Mouse (Mus musculus) left cerebral cortex, postnatal 10 days (tissue): Measurements from ENCODE around the gene Phf11c. TPM values are rescaled to one million over a fixed set of nuclear protein-coding genes. Genes with fewer than 3 reads are reported as not detected.
"Not testable (repeated sequence)": the region's sequence is repeated elsewhere in the genome, so short reads cannot be mapped to it uniquely, and the experiment has no call there.

Source experiments
- DNase-seq, 2 experiments: peaks; one replicate each; pipeline ENCODE4 v3.0.0; 2021 to 2022; ENCODE audit warnings: low spot score in 2 of 2, mixed read lengths in 1 of 2; ENCODE audit errors: extremely low spot score in 1 of 2
- intact Hi-C: fragments of 180-260 bp; cut with DNase I; formaldehyde crosslinking; loops from one replicate; pipeline ENCODE4 v1.15.1; 2025
- total RNA-seq, 2 experiments: library from RNA; stranded (reverse); gene quantifications; 2 replicates each; pipeline ENCODE4 v1.2.3; 2021

Phf11c gene
- under 1 TPM; 0.39 to 0.59 TPM for total RNA-seq

GRCm38 (mm10) chr14:59395281-59395680, at the start of gene Phf11c:
TSS of gene Phf11c (minus strand) at chr14:59395381.
- intact Hi-C loops, result no loop called here
- no peak for DNase-seq

GRCm38 (mm10) chr14:59441472-59441805, 46.3 kb upstream of the Phf11c start:
- DNase-seq, result no peak
- intact Hi-C loops, result no loop called here

GRCm38 (mm10) chr14:59440558-59441471, 45.6 kb upstream of the Phf11c start, which contains the start of the genes Setdb2 and Cab39l:
TSS of gene Setdb2 (minus strand) at chr14:59440884.
TSS of gene Cab39l (plus strand) at chr14:59440972.
- intact Hi-C loops, result no loop called here
- DNase-seq, result peak; percentile 91 to 94

GRCm38 (mm10) chr14:59440039-59440438, 44.9 kb upstream of the Phf11c start:
- DNase-seq, result no peak
- intact Hi-C loops, result no loop called here

GRCm38 (mm10) chr14:59438505-59438904, 43.3 kb upstream of the Phf11c start:
- no peak for DNase-seq
- intact Hi-C loops, result no loop called here

GRCm38 (mm10) chr14:59437398-59437797, 42.2 kb upstream of the Phf11c start:
- no peak for DNase-seq
- intact Hi-C loops, result no loop called here

- no peak for DNase-seq
- intact Hi-C loops, result no loop called here
These were observed 40.0 kb upstream of the Phf11c start for GRCm38 (mm10) chr14:59435206-59435605.

GRCm38 (mm10) chr14:59433902-59434301, 38.7 kb upstream of the Phf11c start:
- DNase-seq, result no peak
- intact Hi-C loops, result no loop called here

- intact Hi-C loops, result no loop called here
- DNase-seq, result no peak
These were observed 35.4 kb upstream of the Phf11c start for GRCm38 (mm10) chr14:59430556-59430955.

GRCm38 (mm10) chr14:59422912-59423663, 27.9 kb upstream of the Phf11c start:
- intact Hi-C loops, result no loop called here
- DNase-seq, result no peak

GRCm38 (mm10) chr14:59418171-59418570, 23.0 kb upstream of the Phf11c start:
- intact Hi-C loops, result no loop called here
- no peak for DNase-seq

- intact Hi-C loops, DNase-seq: not testable (repeated sequence)
These were observed 19.8 kb upstream of the Phf11c start for GRCm38 (mm10) chr14:59414979-59415378.

- no peak for DNase-seq
- intact Hi-C loops, result no loop called here
These were observed 1.8 kb upstream of the Phf11c start for GRCm38 (mm10) chr14:59396999-59397398.

GRCm38 (mm10) chr14:59390181-59390580, 5.0 kb downstream of the Phf11c start:
- peak in 1 of 2 experiments; percentile 14 for DNase-seq
- intact Hi-C loops, result not testable (repeated sequence)

GRCm38 (mm10) chr14:59389532-59389931, 5.6 kb downstream of the Phf11c start:
- intact Hi-C loops, result loop anchor here (5.0 kb wide), 1 partner anchor 168 kb away; no protein-coding TSS in a partner anchor
- DNase-seq, result no peak

GRCm38 (mm10) chr14:59370348-59371068, 24.7 kb downstream of the Phf11c start:
- DNase-seq, result no peak
- intact Hi-C loops, result no loop called here

- intact Hi-C loops, result no loop called here
- no peak for DNase-seq
These were observed 28.6 kb downstream of the Phf11c start for GRCm38 (mm10) chr14:59366386-59367105.

GRCm38 (mm10) chr14:59365244-59365644, 29.9 kb downstream of the Phf11c start, which contains the start of gene Phf11d:
TSS of gene Phf11d (minus strand) at chr14:59365470.
- intact Hi-C loops, result no loop called here

More at GRCm38 (mm10) chr14:59365244-59365644, 29.9 kb downstream of the Phf11c start, which contains the start of gene Phf11d:
- DNase-seq, result peak; percentile 4 to 27
